Mouse (Mus musculus) left cerebral cortex, adult 2 months (tissue): Measurements from ENCODE around the gene Hectd3. TPM values are rescaled to one million over a fixed set of nuclear protein-coding genes. Genes with fewer than 3 reads are reported as not detected.

Source experiments
- DNase-seq, 2 experiments: peaks; one replicate each; pipeline ENCODE4 v3.0.0; 2021 to 2022; ENCODE audit warnings: low spot score in 2 of 2, mixed read lengths in 1 of 2; ENCODE audit errors: extremely low spot score in 1 of 2
- H3K27ac ChIP-seq: fragments of 200-600 bp; 2 replicates; pipeline ENCODE4 v1.8.1; 2022
- H3K4me3 ChIP-seq: fragments of 200-600 bp; 2 replicates; pipeline ENCODE4 v1.8.1; 2022
- CTCF ChIP-seq: fragments of 200-600 bp; IDR thresholded peaks from 2 replicates; pipeline ENCODE4 v1.8.1; 2022; ENCODE audit warnings: antibody characterized with exemption, mild to moderate bottlenecking, moderate library complexity
- intact Hi-C: fragments of 180-260 bp; cut with DNase I; formaldehyde crosslinking; loops from one replicate; pipeline ENCODE4 v1.15.1; 2025
- long read RNA-seq, 2 experiments: library from polyadenylated mRNA; stranded (forward); transcript quantifications; one replicate each; pipeline ENCODE4 v2.0.0; 2021; ENCODE audit warnings: borderline mapping rate in 2 of 2
- total RNA-seq, 2 experiments: library from RNA; stranded (reverse); gene quantifications; 2 replicates each; pipeline ENCODE4 v1.2.3; 2021

Gene Hectd3
- total RNA-seq: 10 to 100 TPM; 41.9 to 43.6 TPM
- long read RNA-seq, experiment 1, full-length matches to known transcripts: 45 of 68 reads
- long read RNA-seq, experiment 1, partial matches to known transcripts: 6 of 68 reads
- long read RNA-seq, experiment 1, other reads (novel, unspliced or antisense): 17 of 68 reads
- long read RNA-seq, experiment 2, full-length matches to known transcripts: 22 of 46 reads
- long read RNA-seq, experiment 2, partial matches to known transcripts: 1 of 46 reads
- long read RNA-seq, experiment 2, other reads (novel, unspliced or antisense): 23 of 46 reads

- Histone ChIP-seq H3K27ac (peak within 1 kb of the TSS; percentile 72), H3K4me3 (peak within 1 kb of the TSS; percentile 99)
- intact Hi-C loops: loop anchor here (2.0 to 10.0 kb wide), 3 partner anchors 24 to 850 kb away; partner anchors contain the start of gene Eif2b3
- no peak for TF ChIP-seq CTCF
- DNase-seq: peak in 1 of 2 experiments; percentile 50
Observed at GRCm38 (mm10) chr4:116995131-116995797, at the start of gene Hectd3. Gene Hectd3, plus strand, starts transcription at chr4:116995317.

- DNase-seq: no peak
- intact Hi-C loops: no loop called here
- TF ChIP-seq CTCF: peak; percentile 19
- no peak overlapping the region for H3K4me3 ChIP-seq
- H3K27ac ChIP-seq: no peak overlapping the region
Observed at GRCm38 (mm10) chr4:116951642-116952041, 43.5 kb upstream of the Hectd3 start.

- intact Hi-C loops: no loop called here
- TF ChIP-seq CTCF: no peak
- no peak for DNase-seq
- no peak overlapping the region for H3K27ac ChIP-seq
- H3K4me3 ChIP-seq: no peak overlapping the region
Observed at GRCm38 (mm10) chr4:116954951-116955350, 40.2 kb upstream of the Hectd3 start.

GRCm38 (mm10) chr4:116976503-116976902, 18.6 kb upstream of the Hectd3 start:
- no peak overlapping the region for H3K4me3 ChIP-seq
- no peak overlapping the region for H3K27ac ChIP-seq
- intact Hi-C loops: no loop called here
- DNase-seq: no peak
- peak; percentile 25 for TF ChIP-seq CTCF

- intact Hi-C loops: loop anchor here (2.0 kb wide), 1 partner anchor 109 kb away; the partner anchor contains the start of gene Zswim5
- H3K4me3 ChIP-seq: no peak overlapping the region
- no peak for DNase-seq
- no peak overlapping the region for H3K27ac ChIP-seq
- no peak for TF ChIP-seq CTCF
Observed at GRCm38 (mm10) chr4:116985681-116986080, 9.4 kb upstream of the Hectd3 start.

GRCm38 (mm10) chr4:116986400-116987121, 8.6 kb upstream of the Hectd3 start:
- H3K27ac ChIP-seq: no peak overlapping the region
- TF ChIP-seq CTCF: peak; percentile 80
- no peak overlapping the region for H3K4me3 ChIP-seq
- intact Hi-C loops: loop anchor here (2.0 kb wide), 1 partner anchor 110 kb away; the partner anchor contains the start of gene Zswim5
- DNase-seq: peak; percentile 59 to 65

- no peak for TF ChIP-seq CTCF
- intact Hi-C loops: loop anchor here (2.0 kb wide), 1 partner anchor 110 kb away; the partner anchor contains the start of gene Zswim5
- DNase-seq: no peak
- no peak overlapping the region for H3K4me3 ChIP-seq
- no peak overlapping the region for H3K27ac ChIP-seq
Observed at GRCm38 (mm10) chr4:116987122-116987456, 8.0 kb upstream of the Hectd3 start.

GRCm38 (mm10) chr4:116989731-116990130, 5.4 kb upstream of the Hectd3 start:
- TF ChIP-seq CTCF: no peak
- intact Hi-C loops: loop anchor here (5.0 to 10.0 kb wide), 2 partner anchors 272 to 845 kb away; no protein-coding TSS in a partner anchor

GRCm38 (mm10) chr4:116991366-116991765, 3.8 kb upstream of the Hectd3 start:
- intact Hi-C loops: loop anchor here (1.0 to 10.0 kb wide), 3 partner anchors 166 to 847 kb away; no protein-coding TSS in a partner anchor
- peak; percentile 95 for TF ChIP-seq CTCF
- Histone ChIP-seq H3K27ac (no peak overlapping the region), H3K4me3 (no peak overlapping the region)
- DNase-seq: peak; percentile 81 to 86

More at GRCm38 (mm10) chr4:116989731-116990130, 5.4 kb upstream of the Hectd3 start:
- no peak for DNase-seq
- Histone ChIP-seq H3K27ac (no peak overlapping the region), H3K4me3 (no peak overlapping the region)

- TF ChIP-seq CTCF: no peak
- Histone ChIP-seq H3K27ac (peak within 1 kb of the TSS; percentile 72), H3K4me3 (peak within 1 kb of the TSS; percentile 99)
- intact Hi-C loops: loop anchor here (2.0 to 10.0 kb wide), 4 partner anchors 25 to 849 kb away; partner anchors contain the start of gene Eif2b3
- DNase-seq: peak; percentile 91 to 92
Observed at GRCm38 (mm10) chr4:116993672-116994621, 1.2 kb upstream of the Hectd3 start, which contains the start of gene Urod. Gene Urod, minus strand, starts transcription at chr4:116994413.

GRCm38 (mm10) chr4:116995798-116996135, 650 bp downstream of the Hectd3 start:
- H3K27ac ChIP-seq: peak overlapping the region; percentile 72; the same call in 1 of the 2 replicates
- peak; percentile 43 for TF ChIP-seq CTCF
- peak overlapping the region; percentile 99 for H3K4me3 ChIP-seq
- no peak for DNase-seq
- intact Hi-C loops: loop anchor here (2.0 to 10.0 kb wide), 3 partner anchors 23 to 851 kb away; partner anchors contain the start of gene Eif2b3
